Mouse (Mus musculus) midbrain, embryonic 13.5 days (tissue): ENCODE results near the gene Atat1. TPM values are rescaled to one million over a fixed set of nuclear protein-coding genes. Genes with fewer than 3 reads are reported as not detected.

Experiments
- ATAC-seq: fragments of 200-750 bp; cut with Nextera tagmentation; 2 replicates; pipeline ENCODE4 v1.8.0; 2017; ENCODE audit warnings: mild to moderate bottlenecking, moderate TSS enrichment, moderate library complexity
- H3K27ac ChIP-seq: fragments of 300-500 bp; sonication (generic); 2 replicates; pipeline ENCODE4 v1.5.1; 2015; ENCODE audit warnings: inconsistent platforms, mild to moderate bottlenecking, moderate library complexity
- H3K27me3 ChIP-seq: fragments of 300-500 bp; sonication (generic); 2 replicates; pipeline ENCODE4 v1.6.1; 2015; ENCODE audit warnings: mild to moderate bottlenecking, inconsistent platforms
- H3K36me3 ChIP-seq: fragments of 300-500 bp; sonication (generic); 2 replicates; pipeline ENCODE4 v1.6.1; 2015; ENCODE audit warnings: mild to moderate bottlenecking, inconsistent platforms
- H3K4me1 ChIP-seq: fragments of 300-500 bp; sonication (generic); replicated peaks from 2 replicates; pipeline ENCODE4 v1.6.1; 2015; ENCODE audit warnings: inconsistent platforms
- H3K4me2 ChIP-seq: fragments of 300-500 bp; sonication (generic); replicated peaks from 2 replicates; pipeline ENCODE4 v1.6.1; 2015; ENCODE audit warnings: moderate library complexity, mild to moderate bottlenecking, inconsistent platforms
- H3K4me3 ChIP-seq: fragments of 300-500 bp; sonication (generic); replicated peaks from 2 replicates; pipeline ENCODE4 v1.5.1; 2015; ENCODE audit warnings: mild to moderate bottlenecking, inconsistent platforms
- H3K9ac ChIP-seq: fragments of 300-500 bp; sonication (generic); replicated peaks from 2 replicates; pipeline ENCODE4 v1.6.1; 2015; ENCODE audit warnings: mild to moderate bottlenecking, inconsistent platforms
- H3K9me3 ChIP-seq: fragments of 300-500 bp; sonication (generic); 2 replicates; pipeline ENCODE4 v1.6.1; 2016; ENCODE audit warnings: mild to moderate bottlenecking, inconsistent platforms
- WGBS: fragments of 180-500 bp; shearing (Covaris S2); methylation state at CpG from one replicate; pipeline ENCODE4 v1.1.7; 2015; 5-methylcytosine and 5-hydroxymethylcytosine counted together
- microRNA counts: library from miRNA; unstranded; fragments of <30 nt; microRNA quantifications from one replicate; lab custom pipeline; 2016
- microRNA-seq: library from miRNA; unstranded; fragments of <30 nt; microRNA quantifications from one replicate; pipeline ENCODE4, GENCODE M21; 2016
- polyA plus RNA-seq: library from polyadenylated mRNA; unstranded; fragments of >200 nt; fragmentation: Nextera tagmentation; extraction: Ambion mirVana; gene quantifications from 2 replicates; pipeline ENCODE4 v1.2.1, GENCODE M21; 2015

Gene Atat1
- polyA plus RNA-seq, 1 experiment from 2014 or later: 466 TPM

DNA sequence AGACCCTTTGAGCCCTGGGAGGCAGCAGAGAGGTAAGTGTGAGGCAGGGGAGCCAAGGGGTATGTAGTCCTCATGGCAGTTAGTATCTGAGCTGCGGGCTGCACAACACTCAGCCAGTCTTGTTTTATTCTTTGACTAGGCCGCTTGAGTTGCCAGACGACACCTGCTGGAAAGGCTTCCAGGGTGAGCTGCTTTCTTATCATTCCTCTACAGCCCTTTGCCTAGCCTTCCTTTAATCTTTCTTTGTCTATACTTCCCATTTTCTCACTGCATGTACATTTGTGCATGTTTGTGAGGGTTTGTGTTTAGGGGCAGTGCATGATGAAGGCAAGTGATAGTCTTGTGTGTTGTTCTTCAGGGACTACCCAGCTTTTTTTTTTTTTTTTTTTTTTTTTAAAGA lies 58.9 kb downstream of the Atat1 start:
- peaks cover 87% of the 10 kb centered on the region for H3K36me3 ChIP-seq

DNA sequence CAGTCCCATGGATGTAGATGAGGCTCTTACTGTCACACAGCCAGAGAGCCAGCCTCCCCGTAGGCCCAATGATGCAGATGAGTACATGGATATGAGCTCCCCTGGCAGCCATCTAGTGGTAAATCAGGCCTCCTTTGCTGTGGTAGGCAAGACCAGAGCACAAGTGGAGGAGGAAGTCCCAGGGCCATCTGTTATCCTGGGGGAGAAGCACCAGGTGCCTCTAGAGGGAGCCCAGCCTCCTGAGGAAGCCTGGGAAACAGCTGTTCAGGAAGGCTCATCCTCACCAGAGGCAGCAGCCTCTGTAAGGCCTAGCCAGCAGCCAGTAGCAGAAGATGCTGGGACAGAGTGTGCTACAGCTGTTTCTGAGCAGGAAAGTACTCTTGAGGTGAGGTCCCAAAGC lies 61.8 kb downstream of the Atat1 start:
- H3K27ac ChIP-seq: no peak overlapping the region

More for the DNA sequence above, 58.9 kb downstream of the Atat1 start:
- Histone ChIP-seq H3K9me3 (no peaks in the 10 kb centered on the region), H3K27ac (no peak overlapping the region), H3K4me2 (no peak overlapping the region), H3K27me3 (no peaks in the 10 kb centered on the region), H3K4me1 (no peaks in the 10 kb centered on the region), H3K4me3 (no peak overlapping the region), H3K9ac (no peak overlapping the region)
- no peak for ATAC-seq
- 92% methylated on average over 3 of the region's 3 CpGs for WGBS

More for the DNA sequence above, 61.8 kb downstream of the Atat1 start:
- H3K4me2 ChIP-seq: no peak overlapping the region
- peaks cover under 1% of the 10 kb centered on the region; the same call in 1 of the 2 replicates for H3K4me1 ChIP-seq
- H3K9me3 ChIP-seq: no peaks in the 10 kb centered on the region
- H3K9ac ChIP-seq: no peak overlapping the region
- 57% methylated on average over 1 of the region's 1 CpGs for WGBS
- no peak for ATAC-seq
- H3K27me3 ChIP-seq: no peaks in the 10 kb centered on the region
- H3K36me3 ChIP-seq: peaks cover 81% of the 10 kb centered on the region
- no peak overlapping the region for H3K4me3 ChIP-seq

MicroRNAs within 50 kb of the gene (microRNA counts, 519-probe panel; counts per million panel counts)
- microRNA mmu-miR-1894-3p (lab: Ali Mortazavi, UCI): 110 counts per million, percentile 56 among the panel's probes with 10 or more counts
- microRNA mmu-miR-1894-5p (lab: Ali Mortazavi, UCI): 110 counts per million, percentile 56 among the panel's probes with 10 or more counts

Small RNA genes within 50 kb of the gene (microRNA-seq; reads per million reads assigned to microRNA genes)
- not detected for gene Gm28033
- gene Mir1894: not detected

Other genes with a start within 250 kb of the Atat1 start
- 13.0 and 15.1 TPM in 2 replicates for gene Vars2, start 242.5 kb downstream of the Atat1 start, polyA plus RNA-seq
- 31.5 and 32.0 TPM in 2 replicates for gene Gtf2h4, start 236.3 kb downstream of the Atat1 start, polyA plus RNA-seq
- gene Ddr1, start 205.5 kb downstream of the Atat1 start, polyA plus RNA-seq: 163 and 187 TPM in 2 replicates
- gene Ier3, start 88.4 kb downstream of the Atat1 start, polyA plus RNA-seq: 6.7 and 7.1 TPM in 2 replicates
- gene Flot1, start 86.8 kb downstream of the Atat1 start, polyA plus RNA-seq: 59.6 and 67.4 TPM in 2 replicates
- 1,832 and 1,895 TPM in 2 replicates for gene Tubb5, start 71.8 kb downstream of the Atat1 start, polyA plus RNA-seq
- 10.3 and 12.7 TPM in 2 replicates for gene Mdc1, start 68.6 kb downstream of the Atat1 start, polyA plus RNA-seq
- 28.9 and 33.2 TPM in 2 replicates for gene Nrm, start 48.8 kb downstream of the Atat1 start, polyA plus RNA-seq
- 23.8 and 27.4 TPM in 2 replicates for gene Ppp1r18, start 44.5 kb downstream of the Atat1 start, polyA plus RNA-seq
- 34.3 and 37.3 TPM in 2 replicates for gene Dhx16, start 30.3 kb downstream of the Atat1 start, polyA plus RNA-seq
- gene 2310061I04Rik, start 12.6 kb downstream of the Atat1 start, polyA plus RNA-seq: 34.7 and 36.8 TPM in 2 replicates
- gene Mrps18b, start 6.3 kb upstream of the Atat1 start, polyA plus RNA-seq: 49.9 and 54.6 TPM in 2 replicates
- 51.3 and 54.6 TPM in 2 replicates for gene Ppp1r10, start 6.4 kb upstream of the Atat1 start, polyA plus RNA-seq
- gene Abcf1, start 59.7 kb upstream of the Atat1 start, polyA plus RNA-seq: 107 and 112 TPM in 2 replicates
- gene Gnl1, start 69.8 kb upstream of the Atat1 start, polyA plus RNA-seq: 46.4 and 50.3 TPM in 2 replicates
- gene Prr3, start 70.2 kb upstream of the Atat1 start, polyA plus RNA-seq: 69.0 and 74.6 TPM in 2 replicates
- 7.8 and 8.1 TPM in 2 replicates for gene H2-T24, start 110.5 kb upstream of the Atat1 start, polyA plus RNA-seq
- 4.3 and 5.2 TPM in 2 replicates for gene H2-T23, start 122.8 kb upstream of the Atat1 start, polyA plus RNA-seq
- gene H2-T22, start 132.7 kb upstream of the Atat1 start, polyA plus RNA-seq: 4.4 and 4.8 TPM in 2 replicates
- not detected in 2 replicates for gene Gm6034, start 132.9 kb upstream of the Atat1 start, polyA plus RNA-seq
- not detected in 2 replicates for gene Gm11127, start 148.3 kb upstream of the Atat1 start, polyA plus RNA-seq
- not detected in 2 replicates for gene Gm19684, start 211.6 kb upstream of the Atat1 start, polyA plus RNA-seq
- gene Gm7030, start 219.3 kb upstream of the Atat1 start, polyA plus RNA-seq: not detected in 2 replicates